Mouse (Mus musculus) layer of hippocampus, adult 8-10 months (tissue): ENCODE measurements around the gene Pdgfc. TPM values are rescaled to one million over a fixed set of nuclear protein-coding genes. Genes with fewer than 3 reads are reported as not detected.

Experiments
- DNase-seq, 2 experiments: peaks; one replicate each; pipeline ENCODE4 v3.0.0; 2022; ENCODE audit warnings: low spot score in 2 of 2
- total RNA-seq, 4 experiments: library from RNA; stranded (reverse); gene quantifications; 2 replicates each; pipeline ENCODE4 v1.2.4; 2022

Gene Pdgfc
- total RNA-seq, 4 experiments from 2014 or later, result 4.8 to 6.2 (median 5.7) TPM

DNA sequence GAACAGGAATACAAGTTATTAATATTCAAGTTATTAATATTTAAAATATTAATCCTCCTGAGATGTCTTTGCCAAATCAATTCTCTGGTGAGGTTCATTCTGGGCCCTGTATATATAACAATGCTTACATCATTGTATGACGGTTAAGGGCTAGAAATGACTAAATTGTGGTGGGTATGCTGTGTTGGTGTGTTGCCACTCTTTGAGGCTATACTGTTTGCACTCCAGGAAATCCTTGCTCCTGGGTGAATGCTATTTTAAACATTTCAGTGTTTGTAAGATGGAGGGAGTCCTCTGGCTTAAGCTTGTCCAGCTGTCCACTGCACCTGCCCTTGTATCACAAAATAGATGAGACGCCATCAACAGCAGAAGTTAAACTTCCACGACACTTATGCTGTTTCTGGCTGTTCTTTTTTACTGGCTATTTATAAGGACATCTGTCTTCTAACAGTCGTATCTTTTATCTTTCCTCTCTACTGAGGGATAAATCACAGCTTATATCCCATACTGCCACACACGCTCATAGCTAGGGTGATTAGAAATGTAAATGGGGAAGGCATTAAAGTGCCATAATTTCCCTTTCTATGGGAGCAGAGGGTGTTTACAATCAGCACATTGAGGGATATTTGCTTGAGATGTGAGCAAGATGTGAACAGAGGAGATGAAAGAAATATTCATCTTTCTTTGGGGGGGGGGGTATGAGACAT lies 9.3 kb downstream of the Pdgfc start:
- DNase-seq, result no peak

DNA sequence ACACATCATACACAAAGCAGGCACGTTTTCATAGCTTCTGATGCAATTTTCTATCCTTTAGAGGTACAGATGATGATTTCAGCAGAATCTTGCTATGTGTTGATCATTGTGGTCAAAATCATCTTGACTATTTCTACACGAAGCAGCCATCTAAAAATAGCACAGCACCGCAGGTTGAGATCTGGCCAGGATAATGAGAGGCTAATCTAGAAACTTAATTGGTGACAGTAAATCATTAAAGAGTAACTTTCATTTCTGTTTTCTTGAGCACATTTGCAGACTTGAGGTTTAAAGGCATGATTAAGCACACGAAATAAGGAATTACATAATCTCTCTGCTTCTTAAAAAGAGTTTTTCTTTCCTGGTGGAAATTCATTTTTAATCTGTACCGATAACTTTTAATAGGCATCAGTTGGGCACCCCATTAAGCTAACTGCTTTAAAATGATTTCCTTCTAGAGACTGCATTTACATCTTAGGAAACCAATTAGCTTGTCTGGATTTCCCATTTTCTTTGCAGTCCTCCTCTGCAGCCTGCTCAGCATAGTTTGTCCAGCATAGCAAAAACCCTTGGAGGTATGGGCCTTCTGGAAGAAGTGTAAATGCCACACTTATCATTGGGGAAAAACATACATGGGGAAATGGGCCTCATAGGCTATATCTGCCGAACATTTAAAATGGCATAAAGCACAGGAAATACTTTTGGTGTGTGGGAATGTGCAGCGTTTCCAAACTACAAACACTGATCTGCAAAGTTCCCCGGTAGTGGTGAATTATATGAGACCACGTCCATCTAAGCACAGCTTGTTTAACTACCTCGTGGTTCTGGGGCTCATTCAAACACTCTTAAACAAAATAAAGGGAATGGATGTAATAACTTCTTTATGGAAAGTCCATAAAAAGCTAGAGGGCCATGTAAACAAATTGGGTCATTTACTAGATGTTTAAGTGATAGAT lies 10.7 kb downstream of the Pdgfc start:
- DNase-seq, result no peak

DNA sequence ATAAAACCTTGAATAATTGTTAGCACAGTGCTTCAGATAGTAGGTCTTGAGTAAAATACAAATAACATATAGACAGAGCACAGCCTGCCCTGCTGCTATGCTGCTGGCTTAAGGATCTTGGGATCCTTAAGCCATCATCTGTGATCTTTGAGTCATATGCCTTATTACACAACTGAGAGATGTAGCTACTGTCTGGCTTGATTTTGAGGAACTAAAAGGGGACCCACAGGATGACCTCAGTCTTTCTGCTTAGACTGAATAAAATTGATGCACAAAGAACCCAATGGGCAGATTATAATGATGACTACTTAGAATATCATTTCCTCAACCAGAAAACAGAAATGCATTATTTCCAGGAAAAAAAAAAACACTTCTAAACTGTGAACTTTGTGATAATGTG lies 15.3 kb downstream of the Pdgfc start:
- no peak for DNase-seq

DNA sequence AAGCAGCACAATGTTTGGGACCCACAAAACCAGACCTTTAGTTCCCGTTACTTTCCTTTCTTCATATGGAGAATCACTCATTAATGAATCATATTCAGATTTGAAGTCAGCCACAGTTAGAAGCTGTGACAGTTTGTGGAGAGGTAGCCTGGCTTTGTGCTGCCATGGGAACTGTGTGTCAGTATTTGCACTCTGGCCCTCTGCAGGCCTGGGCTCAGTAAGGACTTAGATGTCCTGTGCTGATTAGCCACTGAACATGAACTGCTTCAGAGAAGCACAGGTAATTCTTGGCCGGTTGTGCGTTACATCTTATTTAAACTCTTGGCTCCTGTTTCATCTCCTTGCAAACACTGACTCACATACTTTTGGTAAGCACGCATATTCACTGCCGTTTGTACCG lies 16.2 kb downstream of the Pdgfc start:
- DNase-seq, result no peak

DNA sequence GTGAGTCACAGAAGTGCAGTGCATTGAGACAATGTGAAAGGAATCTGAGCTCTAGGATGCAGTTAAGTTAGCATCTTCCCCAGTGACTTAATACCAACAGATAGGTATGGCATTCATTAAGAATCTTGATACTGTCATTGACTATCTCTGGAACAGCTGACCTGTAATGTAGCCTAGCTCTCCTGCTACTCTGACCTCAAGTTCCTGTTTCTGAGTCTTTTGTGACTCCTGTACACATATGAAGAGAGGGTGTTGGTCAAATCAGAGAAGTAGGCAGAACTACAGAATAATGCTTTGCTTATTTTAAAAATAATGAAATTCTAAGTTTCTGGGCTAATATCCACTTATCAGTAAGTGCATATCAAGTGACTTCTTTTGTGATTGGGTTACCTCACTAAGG lies 17.9 kb downstream of the Pdgfc start:
- no peak for DNase-seq

DNA sequence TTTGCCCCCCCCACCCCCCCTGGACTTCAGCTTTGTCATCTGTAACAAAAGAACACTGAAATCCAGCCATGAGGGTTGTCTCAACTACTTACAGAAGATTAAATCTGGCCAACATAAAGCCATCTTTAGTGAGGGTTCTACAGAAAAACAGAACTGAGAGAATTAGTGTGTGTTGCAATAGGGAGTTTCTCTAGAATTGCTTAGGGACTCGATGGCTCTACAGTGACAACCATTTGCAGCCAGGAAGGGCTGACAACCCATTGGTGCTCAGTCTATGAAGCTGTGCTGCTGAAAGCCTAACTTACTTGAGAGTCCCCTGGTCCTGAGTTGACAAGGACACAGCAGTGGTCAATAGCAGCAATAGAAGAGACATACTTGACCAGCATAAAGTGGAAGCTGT lies 21.5 kb downstream of the Pdgfc start:
- DNase-seq, result no peak

DNA sequence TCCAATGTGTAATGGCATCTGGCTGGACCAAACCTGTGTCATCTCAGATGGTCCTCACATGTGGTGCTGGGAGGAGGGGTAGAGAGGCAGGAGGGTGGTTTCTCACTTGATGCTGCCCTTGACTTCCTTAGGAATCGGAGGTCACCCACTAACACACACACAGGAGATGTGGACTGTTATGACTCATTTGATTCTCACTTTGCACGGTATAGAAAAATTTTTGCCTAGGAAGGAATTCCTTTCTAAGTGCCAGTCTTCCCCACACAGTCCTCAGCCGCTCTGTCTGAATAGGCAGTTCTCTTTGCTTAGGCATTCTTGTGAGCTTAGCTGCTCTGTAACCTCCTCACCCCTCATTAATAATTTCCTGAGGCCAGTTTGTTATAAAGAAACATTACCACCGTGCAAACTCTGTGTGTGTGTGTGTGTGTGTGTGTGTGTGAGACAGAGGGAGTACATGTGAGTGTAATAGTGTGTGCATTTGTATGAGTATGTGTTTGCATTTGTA lies 22.4 kb downstream of the Pdgfc start:
- DNase-seq, result no peak

DNA sequence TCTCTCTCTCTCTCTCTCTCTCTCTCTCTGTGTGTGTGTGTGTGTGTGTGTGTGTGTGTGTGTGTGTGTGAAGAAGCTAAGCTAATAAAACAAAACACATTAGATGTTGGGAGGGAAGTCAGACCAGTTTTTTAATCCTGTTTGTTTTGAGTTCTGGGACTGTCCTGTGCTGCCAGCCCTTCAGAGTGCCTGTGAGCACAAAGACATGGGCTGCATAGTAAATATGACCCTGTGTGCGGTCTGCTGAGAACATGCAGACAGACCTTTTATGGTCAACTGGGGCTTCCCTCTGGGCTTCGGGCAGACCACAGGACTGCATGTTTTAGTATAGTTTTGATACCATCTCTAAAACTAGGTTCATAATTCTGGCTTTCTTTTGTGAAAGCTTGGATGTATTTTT lies 32.3 kb downstream of the Pdgfc start:
- no peak for DNase-seq

DNA sequence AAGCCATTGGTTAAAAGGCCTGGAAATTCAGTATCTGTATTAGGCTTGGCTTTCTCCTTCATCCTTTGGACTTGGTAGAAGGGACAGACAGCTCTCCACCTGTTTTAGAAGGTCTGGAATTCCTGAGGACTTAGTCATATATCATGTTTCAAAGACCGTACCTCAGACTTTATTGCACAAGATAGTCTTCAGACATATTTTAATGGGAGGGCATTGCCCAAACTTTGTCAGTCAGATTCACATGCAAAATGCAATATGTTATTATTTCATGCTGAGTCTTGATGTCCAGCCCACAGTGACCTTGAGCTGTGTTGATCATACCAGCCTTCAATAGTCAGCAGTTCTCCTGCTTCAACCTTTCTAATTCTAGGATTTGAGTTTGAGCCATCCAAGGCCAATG lies 64.9 kb downstream of the Pdgfc start:
- no peak for DNase-seq

DNA sequence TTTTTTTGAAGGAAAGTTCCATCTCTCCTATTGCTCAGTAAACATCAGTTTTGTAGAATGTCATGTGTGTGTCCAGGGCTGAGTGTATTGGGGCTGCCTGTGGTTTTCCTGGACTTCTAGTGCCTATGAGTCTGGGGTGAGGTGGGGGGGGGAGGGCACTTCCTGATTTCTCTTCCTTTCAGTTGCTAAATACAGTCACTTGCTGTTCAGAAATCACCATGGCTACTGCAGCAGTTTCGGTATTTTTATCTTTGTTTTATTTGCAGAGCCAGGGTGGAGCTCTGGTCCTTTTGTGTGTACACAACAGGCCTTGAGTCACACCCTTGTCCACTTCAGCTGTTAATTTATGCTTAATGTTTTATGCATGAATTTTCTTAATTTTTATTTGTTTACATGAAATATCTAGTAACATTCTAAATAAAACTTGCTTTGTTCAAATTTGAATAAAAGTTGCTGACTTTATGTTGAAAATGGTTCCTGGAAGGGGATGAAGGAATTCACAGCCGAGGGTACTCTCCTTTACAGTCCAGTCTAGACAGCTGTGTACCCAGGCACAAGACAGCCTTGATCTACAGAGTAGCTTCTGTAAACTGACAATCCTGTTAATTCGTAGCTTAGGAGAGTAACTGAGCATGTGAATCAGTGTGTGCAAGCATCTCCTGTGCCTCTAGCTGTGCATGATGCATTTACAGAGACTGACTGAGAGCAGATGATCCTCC lies 66.1 kb downstream of the Pdgfc start:
- DNase-seq, result peak in 1 of 2 experiments; percentile 10

DNA sequence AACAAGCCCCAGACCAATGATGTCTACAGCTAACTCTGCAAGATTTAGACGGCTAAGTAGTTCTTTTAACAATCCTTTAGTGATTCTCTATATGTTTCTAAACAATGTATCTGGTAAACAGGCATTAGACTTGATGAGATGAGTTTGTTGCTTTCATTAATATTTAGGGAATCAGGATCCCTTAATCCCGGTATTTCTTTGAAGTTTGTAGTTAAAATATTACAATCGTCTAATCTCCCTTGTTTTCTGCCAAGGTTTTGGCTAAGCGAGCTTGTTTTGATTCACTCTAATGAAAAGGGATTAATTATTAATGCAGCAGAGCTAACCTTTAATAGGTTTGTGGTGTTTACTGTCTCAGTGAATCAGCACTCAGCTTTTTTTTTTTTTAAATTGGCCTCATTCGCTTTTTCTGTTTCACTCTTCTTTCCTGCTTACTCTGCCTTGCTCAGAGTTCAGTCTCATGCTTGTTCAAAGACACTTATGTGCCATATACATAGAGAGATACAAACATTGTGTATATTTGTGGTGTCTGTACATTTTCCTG lies 66.7 kb downstream of the Pdgfc start:
- DNase-seq, result no peak

DNA sequence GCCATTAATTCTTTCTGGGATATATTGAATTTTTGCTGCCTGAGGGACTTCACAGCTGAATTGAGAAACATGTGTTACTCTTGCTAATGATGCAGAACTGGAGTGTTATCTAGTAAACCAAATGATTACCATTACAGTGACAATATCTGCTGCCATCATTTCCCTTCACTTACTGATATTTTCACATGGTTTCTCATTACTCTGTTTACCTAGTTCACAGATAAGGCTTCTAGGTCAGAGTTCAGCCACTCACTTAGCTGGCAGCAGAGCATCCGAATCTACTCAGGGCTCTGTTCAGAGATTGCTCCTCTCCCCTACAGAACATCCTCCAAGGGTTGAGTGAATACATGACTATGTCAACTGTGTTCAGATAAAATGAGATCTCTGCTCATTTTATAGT lies 71.3 kb downstream of the Pdgfc start:
- no peak for DNase-seq

DNA sequence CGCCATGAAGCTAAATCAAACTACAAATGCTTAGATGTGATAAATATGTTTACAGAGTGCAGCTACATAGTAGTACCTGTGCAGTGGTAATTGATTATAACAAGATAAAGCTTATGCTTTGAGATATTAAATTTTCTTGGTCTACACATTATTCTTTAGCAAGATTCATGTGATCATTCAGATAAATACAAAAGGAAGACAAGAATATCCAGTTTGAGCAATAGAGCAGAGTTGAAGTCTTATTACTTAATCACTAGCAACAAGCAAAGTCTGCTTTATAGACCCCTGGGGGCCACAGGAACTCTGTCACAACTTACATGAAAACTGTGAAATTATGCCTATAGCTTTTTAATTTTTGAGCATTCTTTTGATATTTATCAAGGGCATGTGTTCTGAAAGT lies 74.8 kb downstream of the Pdgfc start:
- DNase-seq, result no peak

DNA sequence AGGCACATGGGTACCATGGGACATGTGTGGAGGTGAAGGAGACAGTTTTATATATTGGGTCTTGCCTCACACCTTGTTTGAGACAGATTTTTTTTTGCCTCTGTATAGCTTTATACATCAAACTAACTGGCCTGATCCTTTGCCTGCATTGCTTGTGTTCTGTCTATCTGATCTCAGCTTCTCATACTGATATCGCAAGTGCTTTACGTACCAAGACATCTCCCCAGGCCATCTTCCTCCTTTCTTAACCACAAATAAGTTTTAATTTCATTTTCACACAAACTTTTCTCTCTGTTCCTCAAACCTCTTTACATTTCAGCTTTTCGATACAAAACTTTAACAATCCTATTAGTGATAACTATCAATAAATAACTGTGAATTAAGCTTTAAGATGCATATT lies 76.7 kb downstream of the Pdgfc start:
- no peak for DNase-seq

DNA sequence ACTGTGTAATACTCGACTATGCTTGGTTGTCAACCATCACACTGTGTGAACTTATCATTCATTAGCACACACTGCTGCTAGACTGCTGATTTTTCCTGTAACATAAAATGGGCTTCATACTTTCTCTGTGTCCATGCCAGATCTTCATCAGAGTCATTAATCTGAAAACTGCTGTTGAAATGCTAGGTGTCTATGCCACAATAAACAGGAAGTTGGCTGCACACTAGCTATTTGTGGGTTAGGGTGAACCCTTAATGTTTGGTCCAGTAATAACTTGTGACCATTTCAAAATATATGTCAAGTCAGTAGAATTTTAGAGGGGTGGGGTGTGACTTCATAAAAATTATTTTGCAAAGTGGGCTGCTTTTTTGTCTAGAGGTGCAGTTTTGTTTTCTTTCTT lies 84.4 kb downstream of the Pdgfc start:
- DNase-seq, result no peak

DNA sequence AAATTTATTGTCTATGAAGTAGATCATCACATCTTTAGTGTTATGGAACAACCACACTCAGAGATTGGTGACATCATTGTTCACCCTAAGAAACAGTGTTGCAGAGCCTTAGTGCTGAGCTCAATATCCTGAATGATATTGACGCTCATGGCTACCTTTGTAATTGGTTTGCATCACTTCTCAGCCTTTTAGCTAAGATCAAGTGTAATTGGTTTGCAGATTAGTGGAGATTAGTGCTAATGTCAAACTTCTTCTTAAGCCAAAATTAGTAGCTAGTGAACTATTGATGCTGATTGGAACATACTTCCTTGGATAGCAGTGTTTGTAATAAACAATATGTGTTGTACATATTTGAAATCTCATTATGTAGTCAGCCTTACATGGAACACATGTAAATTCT lies 85.5 kb downstream of the Pdgfc start:
- DNase-seq, result no peak

DNA sequence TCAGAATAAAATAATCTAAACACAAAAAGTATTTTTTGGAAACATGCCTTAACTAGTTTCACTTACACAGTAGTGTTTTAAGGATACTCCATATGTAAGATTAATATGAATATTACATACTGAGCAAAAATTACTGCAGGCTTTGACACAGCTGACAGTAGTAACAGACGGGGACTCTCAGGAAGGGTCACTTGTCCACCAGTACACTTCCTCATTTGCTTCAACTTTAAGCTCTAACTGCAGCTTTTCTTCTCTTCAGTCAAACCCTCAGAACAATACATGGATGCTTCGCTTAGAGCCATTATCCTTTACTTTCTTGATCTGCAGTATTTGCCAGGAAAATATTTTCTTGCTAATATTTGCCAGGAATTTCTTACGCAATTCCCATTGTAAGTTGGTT lies 87.2 kb downstream of the Pdgfc start:
- no peak for DNase-seq

DNA sequence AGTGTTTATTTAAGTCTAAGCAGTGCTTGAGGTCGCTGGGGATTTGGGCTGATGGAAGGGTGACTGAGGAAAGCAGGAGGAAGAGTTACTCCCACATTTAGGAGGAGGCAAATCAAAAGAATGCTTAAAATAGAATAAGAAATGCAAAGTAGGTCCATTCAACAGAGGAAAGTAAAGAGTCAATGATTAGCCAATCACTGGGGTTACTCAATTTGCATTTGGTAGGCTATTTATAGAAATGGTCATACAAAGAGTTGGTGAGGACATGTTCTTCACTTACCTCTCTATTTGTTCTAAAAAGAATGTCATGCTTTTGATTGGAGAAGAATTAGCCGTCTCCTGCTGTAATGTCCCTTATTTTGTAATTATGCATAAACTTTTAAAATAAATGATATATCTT lies 90.8 kb downstream of the Pdgfc start:
- no peak for DNase-seq

DNA sequence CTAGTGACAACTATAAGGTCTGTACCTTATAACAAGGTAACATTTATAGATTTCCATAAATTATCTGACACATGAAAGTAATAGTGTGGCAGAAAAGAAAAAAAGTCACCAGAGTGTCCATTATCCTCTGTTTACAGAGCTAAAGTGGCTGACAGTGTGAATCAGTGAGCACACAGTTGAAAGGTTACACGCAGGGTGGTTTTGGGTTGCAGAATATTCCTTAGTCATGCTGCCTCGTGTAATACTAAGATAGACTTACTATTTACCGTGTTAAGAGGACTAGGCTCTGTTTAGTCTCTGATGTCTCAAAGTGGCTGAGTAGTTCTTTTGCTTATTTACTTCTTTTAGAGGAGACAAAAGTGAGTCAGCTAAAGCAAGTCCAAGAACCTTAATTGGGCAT lies 100.8 kb downstream of the Pdgfc start:
- DNase-seq, result no peak

DNA sequence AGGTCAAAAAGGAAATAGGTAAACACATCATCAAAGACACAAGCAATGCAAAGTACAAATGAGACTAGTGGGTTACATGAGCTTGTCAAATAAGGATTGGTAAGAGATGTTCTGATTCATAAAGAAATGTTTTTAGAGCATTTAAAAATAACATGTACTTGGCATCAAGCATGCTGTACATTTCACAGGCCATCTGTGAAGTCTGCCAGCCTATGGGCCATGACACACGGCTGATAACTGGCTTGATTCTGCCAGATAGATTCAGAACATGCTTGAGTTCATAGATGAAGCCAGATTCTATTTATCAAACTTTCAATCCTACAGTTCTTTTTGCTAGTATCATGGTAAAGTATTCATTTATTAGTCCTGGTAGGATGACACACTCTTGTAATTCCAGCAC lies 101.8 kb downstream of the Pdgfc start:
- peak in 1 of 2 experiments; percentile 8 for DNase-seq

DNA sequence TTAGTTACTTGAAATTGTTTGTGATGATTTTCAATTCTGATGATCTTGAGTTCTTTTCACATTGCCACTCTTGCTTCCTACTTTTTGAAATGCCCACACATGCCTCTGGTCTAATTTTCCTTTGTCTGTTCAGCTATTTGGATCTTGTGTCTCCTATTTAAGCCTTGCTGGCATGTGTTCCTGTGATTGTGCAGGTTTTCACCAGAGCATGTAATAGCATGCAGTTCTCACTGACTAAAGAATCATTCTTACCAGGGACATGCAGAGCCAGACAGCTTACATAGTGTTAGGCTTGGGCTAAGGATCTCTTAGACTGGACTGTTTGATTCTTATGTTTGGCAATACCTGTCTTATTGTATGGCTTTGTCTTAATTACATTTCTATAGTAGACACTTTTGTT lies 107.5 kb downstream of the Pdgfc start:
- no peak for DNase-seq

DNA sequence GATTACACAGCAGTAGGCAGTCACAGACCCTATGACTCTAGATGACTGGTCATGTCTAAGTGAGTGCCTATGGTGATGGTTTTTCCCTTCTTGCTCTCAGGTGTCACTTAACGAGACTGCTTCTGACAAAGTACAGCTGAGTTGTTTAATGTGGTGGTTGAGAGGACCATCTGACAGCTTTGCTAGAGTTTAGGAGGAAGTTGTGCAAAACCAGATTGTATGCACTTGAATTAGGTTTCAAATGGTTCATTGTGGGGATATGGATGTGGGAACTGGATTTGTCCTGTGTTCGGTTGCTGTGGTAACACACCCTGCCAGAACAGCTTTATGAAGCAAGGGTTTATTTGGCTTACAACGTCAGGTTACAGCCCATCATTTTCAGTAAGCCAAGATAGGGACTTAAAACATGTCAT lies 112.9 kb downstream of the Pdgfc start:
- peak; percentile 22 for DNase-seq
